Mouse (Mus musculus) lung, embryonic 15.5 days (tissue): ENCODE results near the gene Rnase13. TPM values are rescaled to one million over a fixed set of nuclear protein-coding genes. Genes with fewer than 3 reads are reported as not detected.

Experiments
- ATAC-seq: fragments of 200-750 bp; cut with Nextera tagmentation; 2 replicates; pipeline ENCODE4 v1.8.0; 2017; ENCODE audit warnings: moderate number of reproducible peaks, borderline replicate concordance; ENCODE audit not compliant: low FRiP score, low TSS enrichment; ENCODE audit errors: extremely low read depth
- H3K27ac ChIP-seq: fragments of 300-500 bp; sonication (generic); 2 replicates; pipeline ENCODE4 v1.5.1; 2015; ENCODE audit warnings: moderate library complexity, mild to moderate bottlenecking, inconsistent platforms
- H3K27me3 ChIP-seq: fragments of 300-500 bp; sonication (generic); 2 replicates; pipeline ENCODE4 v1.6.1; 2015; ENCODE audit warnings: inconsistent platforms
- H3K36me3 ChIP-seq: fragments of 300-500 bp; sonication (generic); 2 replicates; pipeline ENCODE4 v1.6.1; 2015; ENCODE audit warnings: inconsistent platforms
- H3K4me1 ChIP-seq: fragments of 300-500 bp; sonication (generic); 2 replicates; pipeline ENCODE4 v1.6.1; 2015; ENCODE audit warnings: inconsistent platforms
- H3K4me2 ChIP-seq: fragments of 300-500 bp; sonication (generic); 2 replicates; pipeline ENCODE4 v1.6.1; 2015; ENCODE audit warnings: inconsistent platforms, mild to moderate bottlenecking, moderate library complexity
- H3K4me3 ChIP-seq: fragments of 300-500 bp; sonication (generic); 2 replicates; pipeline ENCODE4 v1.5.1; 2015; ENCODE audit warnings: mild to moderate bottlenecking, inconsistent platforms
- H3K9ac ChIP-seq: fragments of 300-500 bp; sonication (generic); 2 replicates; pipeline ENCODE4 v1.6.1; 2015; ENCODE audit warnings: inconsistent platforms
- H3K9me3 ChIP-seq: fragments of 300-500 bp; sonication (generic); 2 replicates; pipeline ENCODE4 v1.6.1; 2016; ENCODE audit warnings: inconsistent platforms
- WGBS: fragments of 180-500 bp; shearing (Covaris S2); methylation state at CpG from one replicate; pipeline ENCODE4 v1.1.7; 2015; 5-methylcytosine and 5-hydroxymethylcytosine counted together
- polyA plus RNA-seq: library from polyadenylated mRNA; unstranded; fragments of >200 nt; fragmentation: Nextera tagmentation; extraction: Ambion mirVana; gene quantifications from 2 replicates; pipeline ENCODE4 v1.2.1, GENCODE M21; 2015

Rnase13 gene
- polyA plus RNA-seq, 1 experiment from 2014 or later, result not detected

- Histone ChIP-seq H3K9me3 (no peaks in the 10 kb centered on the region), H3K4me2 (no peak within 1 kb of the TSS), H3K27me3 (no peaks in the 10 kb centered on the region), H3K4me3 (no peak within 1 kb of the TSS), H3K27ac (peak within 1 kb of the TSS; percentile 36; the same call in 1 of the 2 replicates), H3K4me1 (0 out of 2 replicates have a peak, but pooled peaks cover 3% of the 10 kb centered on the region), H3K36me3 (peaks cover 43% of the 10 kb centered on the region), H3K9ac (no peak within 1 kb of the TSS)
- 86% methylated on average over 9 of the region's 9 CpGs for WGBS
- no peak for ATAC-seq
These were observed 30.2 kb downstream of the Rnase13 start, which contains the start of gene Slc39a2 for GRCm38 (mm10) chr14:51892191-51892939. Gene Slc39a2 (plus strand): TSS chr14:51892889.

GRCm38 (mm10) chr14:51889833-51890232 is 32.7 kb downstream of the Rnase13 start:
- Histone ChIP-seq H3K27me3 (no peaks in the 10 kb centered on the region), H3K27ac (no peak overlapping the region), H3K4me3 (no peak overlapping the region), H3K9ac (no peak overlapping the region), H3K9me3 (no peaks in the 10 kb centered on the region), H3K4me1 (peaks cover 17% of the 10 kb centered on the region), H3K36me3 (peaks cover 51% of the 10 kb centered on the region), H3K4me2 (no peak overlapping the region)
- no peak for ATAC-seq
- WGBS, result 85% methylated on average over 6 of the region's 6 CpGs

- peaks cover 14% of the 10 kb centered on the region for H3K4me1 ChIP-seq
- no peak for ATAC-seq
- peak overlapping the region; percentile 55; the same call in 1 of the 2 replicates for H3K4me3 ChIP-seq
- peak overlapping the region; percentile 74; the same call in 1 of the 2 replicates for H3K4me2 ChIP-seq
- no peaks in the 10 kb centered on the region for H3K27me3 ChIP-seq
- H3K9me3 ChIP-seq, result no peaks in the 10 kb centered on the region
- no peak overlapping the region for H3K9ac ChIP-seq
- peaks cover 40% of the 10 kb centered on the region for H3K36me3 ChIP-seq
- no peak overlapping the region for H3K27ac ChIP-seq
- WGBS, result 67% methylated on average over 6 of the region's 6 CpGs
These were observed 36.5 kb downstream of the Rnase13 start for GRCm38 (mm10) chr14:51886051-51886450.

GRCm38 (mm10) chr14:51884598-51885331 is 37.8 kb downstream of the Rnase13 start, which contains the start of gene Mettl17:
Gene Mettl17 (plus strand): TSS chr14:51884842.
- under 1% methylated on average over 43 of the region's 43 CpGs for WGBS
- peak within 1 kb of the TSS; percentile 73 for H3K27ac ChIP-seq
- H3K4me1 ChIP-seq, result peaks cover 14% of the 10 kb centered on the region
- H3K27me3 ChIP-seq, result no peaks in the 10 kb centered on the region
- peaks cover 31% of the 10 kb centered on the region for H3K36me3 ChIP-seq
- ATAC-seq, result peak; percentile 91
- peak within 1 kb of the TSS; percentile 55 for H3K4me3 ChIP-seq
- no peaks in the 10 kb centered on the region for H3K9me3 ChIP-seq
- peak within 1 kb of the TSS; percentile 54 for H3K9ac ChIP-seq
- H3K4me2 ChIP-seq, result peak within 1 kb of the TSS; percentile 74

GRCm38 (mm10) chr14:51884031-51884544 is 38.5 kb downstream of the Rnase13 start:
- H3K27ac ChIP-seq, result peak overlapping the region; percentile 73
- 1% methylated on average over 14 of the region's 14 CpGs for WGBS
- H3K4me1 ChIP-seq, result peaks cover 14% of the 10 kb centered on the region

GRCm38 (mm10) chr14:51883527-51884030 is 39.0 kb downstream of the Rnase13 start:
- under 1% methylated on average over 4 of the region's 4 CpGs for WGBS
- ATAC-seq, result peak; percentile 46; the same call in 1 of the 2 replicates
- Histone ChIP-seq H3K4me3 (peak overlapping the region; percentile 55), H3K4me1 (peaks cover 14% of the 10 kb centered on the region), H3K27me3 (no peaks in the 10 kb centered on the region), H3K36me3 (peaks cover 19% of the 10 kb centered on the region), H3K4me2 (peak overlapping the region; percentile 74), H3K9me3 (no peaks in the 10 kb centered on the region), H3K27ac (peak overlapping the region; percentile 73), H3K9ac (peak overlapping the region; percentile 54)

More at GRCm38 (mm10) chr14:51884031-51884544, 38.5 kb downstream of the Rnase13 start:
- ATAC-seq, result peak; percentile 50
- H3K9me3 ChIP-seq, result no peaks in the 10 kb centered on the region
- H3K36me3 ChIP-seq, result peaks cover 24% of the 10 kb centered on the region
- peak overlapping the region; percentile 74 for H3K4me2 ChIP-seq
- H3K4me3 ChIP-seq, result peak overlapping the region; percentile 55
- H3K9ac ChIP-seq, result peak overlapping the region; percentile 54
- H3K27me3 ChIP-seq, result no peaks in the 10 kb centered on the region

GRCm38 (mm10) chr14:51877517-51877916 is 45.1 kb downstream of the Rnase13 start:
- Histone ChIP-seq H3K9ac (no peak overlapping the region), H3K4me3 (no peak overlapping the region), H3K4me2 (no peak overlapping the region), H3K27ac (no peak overlapping the region), H3K36me3 (no peaks in the 10 kb centered on the region), H3K27me3 (no peaks in the 10 kb centered on the region), H3K9me3 (no peaks in the 10 kb centered on the region), H3K4me1 (no peaks in the 10 kb centered on the region)
- 68% methylated on average over 3 of the region's 3 CpGs for WGBS
- no peak for ATAC-seq

GRCm38 (mm10) chr14:51871741-51872140 is 50.8 kb downstream of the Rnase13 start:
- no peak overlapping the region for H3K27ac ChIP-seq
- H3K4me2 ChIP-seq, result no peak overlapping the region
- H3K9me3 ChIP-seq, result no peaks in the 10 kb centered on the region
- H3K27me3 ChIP-seq, result no peaks in the 10 kb centered on the region
- H3K9ac ChIP-seq, result no peak overlapping the region
- no peaks in the 10 kb centered on the region for H3K36me3 ChIP-seq
- 64% methylated on average over 9 of the region's 9 CpGs for WGBS
- no peak for ATAC-seq
- no peaks in the 10 kb centered on the region for H3K4me1 ChIP-seq
- H3K4me3 ChIP-seq, result no peak overlapping the region

Other genes starting within 250 kb of the Rnase13 start
- gene Gm17079, start 227.3 kb downstream of the Rnase13 start, polyA plus RNA-seq, result not detected in 2 replicates
- gene Gm5800, start 205.6 kb downstream of the Rnase13 start, polyA plus RNA-seq, result not detected in 2 replicates
- 0.22 TPM in 1 of 2 replicates, not detected in the other for gene Ang4, start 149.2 kb downstream of the Rnase13 start, polyA plus RNA-seq
- gene AY358078, start 122.7 kb downstream of the Rnase13 start, polyA plus RNA-seq, result not detected in 2 replicates
- gene Ear6, start 69.1 kb downstream of the Rnase13 start, polyA plus RNA-seq, result not detected in 2 replicates
- gene Mettl17, start 37.9 kb downstream of the Rnase13 start, polyA plus RNA-seq, result 40.0 and 40.1 TPM in 2 replicates
- gene Slc39a2, start 29.9 kb downstream of the Rnase13 start, polyA plus RNA-seq, result 0.34 and 0.38 TPM in 2 replicates
- gene Ndrg2, start 8.6 kb downstream of the Rnase13 start, polyA plus RNA-seq, result 60.6 and 63.7 TPM in 2 replicates
- not detected in 2 replicates for gene Tppp2, start 4.3 kb downstream of the Rnase13 start, polyA plus RNA-seq
- 105 TPM in 2 replicates for gene Arhgef40, start 61.9 kb upstream of the Rnase13 start, polyA plus RNA-seq
- 0.26 and 0.57 TPM in 2 replicates for gene Tmem253, start 92.9 kb upstream of the Rnase13 start, polyA plus RNA-seq
- gene Zfp219, start 98.0 kb upstream of the Rnase13 start, polyA plus RNA-seq, result 25.7 and 26.3 TPM in 2 replicates
- not detected in 2 replicates for gene Olfr221, start 119.7 kb upstream of the Rnase13 start, polyA plus RNA-seq
- gene Hnrnpc, start 181.3 kb upstream of the Rnase13 start, polyA plus RNA-seq, result 645 and 674 TPM in 2 replicates
- gene Rpgrip1, start 187.9 kb upstream of the Rnase13 start, polyA plus RNA-seq, result 61.8 and 72.8 TPM in 2 replicates